Mouse (Mus musculus): Measurements from ENCODE around the gene Tmem26.
"Not testable (repeated sequence)": the region's sequence is repeated elsewhere in the genome, so short reads cannot be mapped to it uniquely, and the experiment has no call there.

Gene Tmem26

DNA sequence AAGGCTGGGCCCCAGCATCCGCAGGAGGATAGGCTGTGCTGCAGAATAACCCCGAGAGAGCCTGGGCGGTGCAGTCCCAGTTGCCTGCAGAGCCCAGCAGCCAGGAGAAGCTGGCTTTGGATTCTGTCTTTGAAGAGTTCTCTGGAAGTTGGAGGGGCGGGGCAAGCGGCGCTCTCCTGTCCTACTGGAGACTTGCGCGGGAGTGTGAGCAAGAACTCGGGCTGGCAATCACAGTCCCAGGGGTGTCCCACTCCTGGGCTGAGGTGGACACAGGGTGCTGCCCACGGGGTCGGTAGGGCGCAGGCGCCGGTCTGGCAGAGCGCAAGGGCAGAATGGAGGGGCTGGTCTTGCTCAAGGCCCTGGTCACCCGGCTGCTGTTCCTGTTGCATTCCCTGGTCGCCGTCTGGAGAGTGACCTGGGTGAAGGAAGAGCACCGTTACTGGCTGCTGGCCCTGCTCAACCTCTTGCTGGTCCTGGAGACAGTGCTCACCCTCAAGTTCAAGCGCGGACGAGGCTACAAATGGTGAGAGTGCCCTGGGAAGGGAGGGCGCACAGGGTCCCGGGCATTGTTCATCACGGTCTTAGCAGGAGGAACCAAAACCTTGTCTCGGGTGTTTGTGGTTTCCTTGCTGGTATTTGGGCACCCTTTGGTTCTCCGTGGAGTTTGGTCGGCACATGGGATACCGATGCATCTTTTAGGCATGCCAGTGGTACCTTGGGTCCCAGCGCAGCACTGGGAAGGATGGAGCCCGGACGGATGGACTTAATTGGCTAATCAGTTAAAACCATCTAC is at the start of gene Tmem26:
Gene Tmem26 (plus strand): TSS at position 79 of the 793 bp plus-strand sequence.
- DNase-seq (ENCODE audit: low read depth, low spot score), result no peak

GRCm38 (mm10) chr10:68678678-68679077 is 44.8 kb upstream of the Tmem26 start:
- DNase-seq (ENCODE audit: low read depth, low spot score), result no peak

- no peak for DNase-seq (ENCODE audit: low read depth, low spot score)
These were observed 42.2 kb upstream of the Tmem26 start for GRCm38 (mm10) chr10:68681233-68681632.

DNA sequence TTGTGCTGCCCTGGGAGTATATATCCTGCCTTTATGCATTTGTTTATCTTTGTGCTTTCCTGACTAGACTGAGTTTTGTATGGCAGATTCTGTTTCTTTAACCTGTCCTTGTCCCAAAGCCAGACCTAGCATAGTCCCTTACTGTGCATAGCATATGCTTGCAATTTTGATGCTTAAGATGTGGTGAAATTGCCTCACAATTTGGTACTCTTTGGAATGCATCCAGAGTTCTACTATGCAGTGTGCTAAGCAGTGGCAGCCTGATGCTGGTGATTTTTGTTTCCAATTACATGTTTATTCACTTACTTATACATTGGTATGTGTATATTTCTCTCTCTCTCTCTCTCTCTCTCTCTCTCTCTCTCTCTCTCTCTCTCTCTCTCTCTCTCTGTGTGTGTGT is 37.9 kb upstream of the Tmem26 start:
- no peak for DNase-seq (ENCODE audit: low read depth, low spot score)

GRCm38 (mm10) chr10:68691116-68691515 is 32.3 kb upstream of the Tmem26 start:
- no peak for DNase-seq (ENCODE audit: low read depth, low spot score)

DNA sequence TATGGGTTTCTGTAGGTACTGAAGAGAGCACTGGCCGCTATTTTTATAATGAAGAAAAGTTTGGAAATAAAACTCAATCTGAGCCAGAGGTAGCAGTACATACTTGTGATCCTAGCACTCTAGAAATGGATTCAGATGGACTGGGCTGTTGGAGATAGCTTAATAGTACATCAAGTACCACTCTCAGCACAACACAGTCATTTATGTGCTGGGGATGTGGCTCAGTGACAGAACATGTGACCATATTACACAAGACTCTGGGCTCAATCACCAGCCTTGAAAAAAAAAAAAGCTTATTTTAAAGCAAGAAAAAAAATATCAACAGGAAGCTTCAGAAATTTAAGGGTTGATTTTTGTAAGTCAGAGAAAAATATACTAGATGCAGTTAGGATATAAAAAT is 31.0 kb upstream of the Tmem26 start:
- no peak for DNase-seq (ENCODE audit: low read depth, low spot score)

DNA sequence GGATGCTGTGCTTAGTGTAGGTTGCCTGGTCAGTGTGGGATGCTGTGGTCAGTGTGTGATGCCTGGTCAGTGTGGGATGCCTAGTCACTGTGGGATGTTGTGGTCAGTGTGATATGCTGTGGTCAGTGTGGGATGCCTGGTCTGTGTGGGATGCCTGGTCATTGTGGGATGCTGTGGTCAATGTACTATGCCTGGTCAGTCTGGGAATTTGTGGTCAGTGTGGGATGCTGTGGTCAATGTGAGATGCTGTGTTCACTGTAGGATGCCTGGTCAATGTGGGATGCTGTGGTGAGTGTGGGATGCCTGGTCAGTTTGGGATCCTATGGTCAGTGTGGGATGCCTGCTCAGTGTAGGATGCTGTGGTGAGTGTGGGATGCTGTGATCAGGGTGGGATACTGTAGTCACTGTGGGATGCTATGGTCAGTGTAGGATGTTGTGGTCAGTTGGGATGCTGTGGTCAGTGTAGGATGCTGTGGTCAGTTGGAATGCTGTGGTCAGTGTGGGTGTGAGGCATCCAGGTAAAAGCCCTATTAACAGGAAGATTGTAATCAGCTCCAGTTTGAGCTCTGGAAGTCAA is 27.6 kb upstream of the Tmem26 start:
- DNase-seq (ENCODE audit: low read depth, low spot score), result no peak

- no peak for DNase-seq (ENCODE audit: low read depth, low spot score)
These were observed 19.2 kb upstream of the Tmem26 start for GRCm38 (mm10) chr10:68704268-68704667.

DNA sequence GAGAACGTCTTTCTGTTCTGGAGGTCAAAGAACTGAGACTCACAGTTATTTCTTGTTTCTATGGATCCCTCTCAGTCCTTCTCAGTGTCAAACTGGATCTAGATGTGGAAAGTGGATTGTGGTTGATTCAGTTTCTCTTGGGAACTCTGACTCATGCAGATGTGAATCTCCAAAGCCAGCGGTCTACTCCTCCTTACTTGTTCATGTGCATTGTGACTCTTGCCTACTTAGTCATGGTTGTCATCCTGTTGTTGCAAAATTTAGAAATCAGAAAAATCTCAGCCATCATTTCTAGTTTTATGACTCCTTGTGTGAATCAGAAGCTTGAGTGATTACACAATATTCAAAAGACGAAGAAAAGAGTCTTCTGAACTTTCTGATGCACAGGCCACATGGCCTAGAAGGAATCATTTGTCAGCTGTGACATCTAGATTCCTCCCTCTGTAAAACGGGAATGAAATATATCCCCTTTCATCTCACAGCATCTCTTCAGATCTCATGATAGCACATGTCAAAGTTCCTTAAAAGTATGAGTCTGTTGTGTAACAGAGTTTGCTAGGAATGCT is 17.9 kb upstream of the Tmem26 start:
- DNase-seq (ENCODE audit: low read depth, low spot score), result no peak

- no peak for DNase-seq (ENCODE audit: low read depth, low spot score)
These were observed 16.2 kb upstream of the Tmem26 start for GRCm38 (mm10) chr10:68707014-68707852.

DNA sequence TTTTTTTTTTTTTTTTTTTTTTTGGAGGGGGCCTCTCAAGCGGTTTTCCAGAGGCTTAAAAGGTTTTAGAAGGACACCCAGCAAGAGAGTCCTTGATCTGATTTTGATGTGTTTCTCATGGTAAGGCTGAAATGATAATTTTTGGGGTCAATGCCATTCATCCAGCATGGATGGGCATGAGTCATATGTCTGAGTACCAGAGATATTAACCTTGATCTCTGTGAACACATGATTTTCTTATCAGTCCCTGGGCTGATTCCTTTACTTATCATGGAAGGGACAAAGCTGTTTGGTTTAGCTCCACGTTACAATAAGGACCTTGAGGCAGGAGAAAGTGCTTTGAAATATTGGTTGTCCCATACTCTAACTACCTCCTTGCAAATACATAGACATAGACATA is 10.5 kb upstream of the Tmem26 start:
- DNase-seq (ENCODE audit: low read depth, low spot score), result no peak

- no peak for DNase-seq (ENCODE audit: low read depth, low spot score)
These were observed 9.1 kb upstream of the Tmem26 start for GRCm38 (mm10) chr10:68714302-68714701.

DNA sequence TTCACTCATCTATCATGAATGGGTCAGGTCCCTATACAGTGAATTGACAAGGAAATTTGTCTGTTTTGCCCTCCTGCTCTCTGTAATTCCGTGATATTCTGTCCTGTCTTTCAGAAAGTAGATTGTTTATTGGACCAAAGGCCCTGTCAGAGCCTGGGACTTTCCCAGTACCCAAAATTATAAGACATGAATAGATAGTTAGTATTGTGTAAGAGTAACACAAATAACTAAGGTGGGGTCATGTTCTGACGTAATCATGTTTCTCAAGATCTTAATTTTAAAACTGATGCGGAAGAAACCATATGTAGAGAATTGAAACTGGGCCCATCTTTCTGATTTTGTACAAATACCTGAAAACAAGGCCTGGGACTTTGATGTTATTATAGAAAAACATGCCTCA is 8.1 kb upstream of the Tmem26 start:
- DNase-seq (ENCODE audit: low read depth, low spot score), result no peak

DNA sequence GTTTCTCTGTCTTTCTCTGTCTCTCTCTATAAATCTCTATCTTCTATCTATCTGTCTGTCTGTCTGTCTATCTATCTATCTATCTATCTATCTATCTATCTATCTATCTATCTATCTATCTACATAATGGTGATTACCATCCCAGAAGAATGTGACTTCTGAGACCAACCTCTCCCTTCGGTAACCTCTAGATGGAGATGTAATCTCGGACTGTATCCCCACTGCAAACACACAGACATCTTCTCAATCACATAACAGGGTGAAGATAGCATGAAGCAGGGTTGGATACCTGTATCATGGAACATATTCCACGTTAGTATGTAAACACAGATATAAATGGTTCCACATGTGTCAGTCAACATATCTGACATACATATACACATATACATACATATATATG is 5.1 kb upstream of the Tmem26 start:
- DNase-seq (ENCODE audit: low read depth, low spot score), result no peak

GRCm38 (mm10) chr10:68720887-68721400 is 2.5 kb upstream of the Tmem26 start:
- DNase-seq (ENCODE audit: low read depth, low spot score), result no peak

DNA sequence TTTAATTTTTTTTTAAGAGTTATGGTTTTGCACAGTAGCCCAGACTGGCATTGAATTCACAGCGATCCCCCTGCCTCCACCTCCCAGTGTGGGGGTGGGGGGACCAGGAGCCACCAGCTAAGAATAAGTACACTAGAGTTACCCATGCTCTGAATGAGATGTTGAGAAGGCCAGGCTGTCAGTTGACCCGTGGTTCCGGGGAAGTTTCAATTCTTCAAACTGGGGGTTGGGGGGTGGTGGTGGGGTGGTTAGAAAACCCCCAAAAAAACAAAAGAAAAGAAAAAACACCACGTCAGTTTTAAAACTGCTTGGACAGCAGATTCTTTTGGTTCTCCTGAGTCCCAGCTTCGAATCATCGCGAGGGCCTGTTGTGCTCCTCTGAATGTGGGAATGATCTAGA is 431 bp upstream of the Tmem26 start:
- no peak for DNase-seq (ENCODE audit: low read depth, low spot score)

DNA sequence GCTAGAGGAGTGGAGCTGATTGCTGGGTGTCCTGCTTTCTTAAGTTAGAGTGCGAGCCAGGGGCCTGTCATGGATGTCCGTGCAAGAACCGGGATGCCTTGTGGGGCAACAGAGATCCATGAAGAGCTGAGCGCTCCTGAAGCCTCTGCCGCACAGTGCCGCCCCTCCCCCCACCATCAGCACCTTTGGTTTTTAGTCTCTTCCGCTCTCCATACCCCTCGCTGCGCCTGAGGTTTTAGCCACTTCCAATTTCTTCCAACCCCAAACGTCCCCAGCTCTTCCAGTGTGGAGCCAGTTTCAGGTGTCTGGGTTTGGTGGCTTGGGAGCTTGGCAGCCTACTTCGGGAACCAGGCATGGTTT is 895 bp downstream of the Tmem26 start:
- no peak for DNase-seq (ENCODE audit: low read depth, low spot score)

- DNase-seq (ENCODE audit: low read depth, low spot score), result no peak
These were observed 4.0 kb downstream of the Tmem26 start for GRCm38 (mm10) chr10:68727464-68727863.

DNA sequence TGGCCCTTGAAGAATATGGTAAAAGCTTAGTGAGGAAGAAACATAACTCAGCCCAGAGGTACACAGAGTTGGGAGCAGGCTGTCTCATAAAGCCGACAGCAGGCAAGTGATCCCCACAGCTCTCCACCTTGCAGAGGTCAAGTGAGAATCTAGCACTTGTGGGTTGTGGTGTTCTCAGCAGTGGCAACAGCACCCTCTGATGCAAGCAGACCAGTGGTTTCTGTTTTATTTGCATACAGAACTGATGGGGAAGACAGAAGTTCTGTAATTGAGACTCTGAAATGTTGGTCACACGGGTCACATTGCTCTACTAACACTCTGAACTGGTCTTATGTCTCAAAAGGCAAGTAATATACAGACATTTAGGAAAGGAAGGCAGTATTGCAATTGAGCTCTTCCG is 12.2 kb downstream of the Tmem26 start:
- DNase-seq (ENCODE audit: low read depth, low spot score), result no peak

GRCm38 (mm10) chr10:68737391-68737790 is 13.9 kb downstream of the Tmem26 start:
- DNase-seq (ENCODE audit: low read depth, low spot score), result no peak

GRCm38 (mm10) chr10:68738981-68739380 is 15.5 kb downstream of the Tmem26 start:
- DNase-seq (ENCODE audit: low read depth, low spot score), result not testable (repeated sequence)

GRCm38 (mm10) chr10:68740251-68740650 is 16.8 kb downstream of the Tmem26 start:
- no peak for DNase-seq (ENCODE audit: low read depth, low spot score)

All from A20 (cell line).